Mouse (Mus musculus): ENCODE data around the gene Cdh12. TPM values are rescaled to one million over a fixed set of nuclear protein-coding genes. Genes with fewer than 3 reads are reported as not detected.

Gene Cdh12
- total RNA-seq, 1 experiment from 2014 or later: not detected

GRCm38 (mm10) chr15:21437347-21437746 is 988.3 kb downstream of the Cdh12 start:
- no peak for ATAC-seq (replicated peaks in 1 of 2; ENCODE audit: insufficient read depth in 1 of 2, low FRiP score in 2 of 2, low TSS enrichment in 1 of 2, low read depth in 1 of 2, poor library complexity in 2 of 2, severe bottlenecking in 2 of 2)

- ATAC-seq (replicated peaks in 1 of 2; ENCODE audit: insufficient read depth in 1 of 2, low FRiP score in 2 of 2, low TSS enrichment in 1 of 2, low read depth in 1 of 2, poor library complexity in 2 of 2, severe bottlenecking in 2 of 2): no peak
These were observed 988.9 kb downstream of the Cdh12 start for GRCm38 (mm10) chr15:21437924-21438323.

- ATAC-seq (replicated peaks in 1 of 2; ENCODE audit: insufficient read depth in 1 of 2, low FRiP score in 2 of 2, low TSS enrichment in 1 of 2, low read depth in 1 of 2, poor library complexity in 2 of 2, severe bottlenecking in 2 of 2): no peak
These were observed 1009.0 kb downstream of the Cdh12 start for GRCm38 (mm10) chr15:21458098-21458497.

GRCm38 (mm10) chr15:21519355-21519869 is 1070.3 kb downstream of the Cdh12 start:
- no peak for ATAC-seq (replicated peaks in 1 of 2; ENCODE audit: insufficient read depth in 1 of 2, low FRiP score in 2 of 2, low TSS enrichment in 1 of 2, low read depth in 1 of 2, poor library complexity in 2 of 2, severe bottlenecking in 2 of 2)

GRCm38 (mm10) chr15:21530804-21531203 is 1081.7 kb downstream of the Cdh12 start:
- no peak for ATAC-seq (replicated peaks in 1 of 2; ENCODE audit: insufficient read depth in 1 of 2, low FRiP score in 2 of 2, low TSS enrichment in 1 of 2, low read depth in 1 of 2, poor library complexity in 2 of 2, severe bottlenecking in 2 of 2)

GRCm38 (mm10) chr15:21536909-21537308 is 1087.8 kb downstream of the Cdh12 start:
- ATAC-seq (replicated peaks in 1 of 2; ENCODE audit: insufficient read depth in 1 of 2, low FRiP score in 2 of 2, low TSS enrichment in 1 of 2, low read depth in 1 of 2, poor library complexity in 2 of 2, severe bottlenecking in 2 of 2): no peak

GRCm38 (mm10) chr15:21544786-21545185 is 1095.7 kb downstream of the Cdh12 start:
- no peak for ATAC-seq (replicated peaks in 1 of 2; ENCODE audit: insufficient read depth in 1 of 2, low FRiP score in 2 of 2, low TSS enrichment in 1 of 2, low read depth in 1 of 2, poor library complexity in 2 of 2, severe bottlenecking in 2 of 2)

GRCm38 (mm10) chr15:21555981-21556380 is 1106.9 kb downstream of the Cdh12 start:
- no peak for ATAC-seq (replicated peaks in 1 of 2; ENCODE audit: insufficient read depth in 1 of 2, low FRiP score in 2 of 2, low TSS enrichment in 1 of 2, low read depth in 1 of 2, poor library complexity in 2 of 2, severe bottlenecking in 2 of 2)

GRCm38 (mm10) chr15:21566314-21567051 is 1117.4 kb downstream of the Cdh12 start:
- no peak for ATAC-seq (replicated peaks in 1 of 2; ENCODE audit: insufficient read depth in 1 of 2, low FRiP score in 2 of 2, low TSS enrichment in 1 of 2, low read depth in 1 of 2, poor library complexity in 2 of 2, severe bottlenecking in 2 of 2)

- no peak for ATAC-seq (replicated peaks in 1 of 2; ENCODE audit: insufficient read depth in 1 of 2, low FRiP score in 2 of 2, low TSS enrichment in 1 of 2, low read depth in 1 of 2, poor library complexity in 2 of 2, severe bottlenecking in 2 of 2)
These were observed 1155.4 kb downstream of the Cdh12 start for GRCm38 (mm10) chr15:21604510-21604909.

Other genes with a start within 250 kb of the Cdh12 start
- 0.19 TPM in 1 of 2 replicates, not detected in the other for gene Acot10, start 217.5 kb downstream of the Cdh12 start, total RNA-seq (2017)

Data from hematopoietic stem cell, adult 5-6 weeks (primary cell).